Mouse (Mus musculus): ENCODE data around the gene Cdkl3. TPM values are rescaled to one million over a fixed set of nuclear protein-coding genes. Genes with fewer than 3 reads are reported as not detected.

Gene Cdkl3
- polyA plus RNA-seq, 1 experiment from 2014 or later: 4.6 TPM

GRCm38 (mm10) chr11:52071768-52072167, 67.7 kb downstream of the Cdkl3 start:
- ATAC-seq: no peak
- Histone ChIP-seq H3K9me3 (ENCODE audit: control insufficient read depth) (no peaks in the 10 kb centered on the region), H3K4me1 (replicated peaks; ENCODE audit: control insufficient read depth, insufficient read depth, low read length) (no peaks in the 10 kb centered on the region), H3K9ac (ENCODE audit: low read depth, low read length) (no peak overlapping the region), H3K4me2 (replicated peaks; ENCODE audit: low read depth) (no peak overlapping the region), H3K27me3 (replicated peaks; ENCODE audit: control insufficient read depth, insufficient read depth, low read length) (no peaks in the 10 kb centered on the region), H3K4me3 (ENCODE audit: low read depth, low read length) (no peak overlapping the region), H3K27ac (ENCODE audit: low read depth, low read length) (no peak overlapping the region), H3K36me3 (ENCODE audit: control insufficient read depth, insufficient read depth) (no peaks in the 10 kb centered on the region)
- whole genome bisulfite sequencing: 57% methylated on average over 10 of the region's 10 CpGs
- TF ChIP-seq CTCF (IDR thresholded peaks at IDR 0.05; ENCODE audit: low read depth): no peak

GRCm38 (mm10) chr11:52073528-52074170, 69.6 kb downstream of the Cdkl3 start:
- ATAC-seq: no peak
- no peak overlapping the region for H3K4me2 ChIP-seq (replicated peaks; ENCODE audit: low read depth)
- TF ChIP-seq CTCF (IDR thresholded peaks at IDR 0.05; ENCODE audit: low read depth): no peak
- 75% methylated on average over 8 of the region's 8 CpGs for WGBS
- H3K9ac ChIP-seq (ENCODE audit: low read depth, low read length): no peak overlapping the region
- no peak overlapping the region for H3K27ac ChIP-seq (ENCODE audit: low read depth, low read length)
- no peaks in the 10 kb centered on the region for H3K9me3 ChIP-seq (ENCODE audit: control insufficient read depth)
- H3K27me3 ChIP-seq (replicated peaks; ENCODE audit: control insufficient read depth, insufficient read depth, low read length): no peaks in the 10 kb centered on the region
- H3K4me1 ChIP-seq (replicated peaks; ENCODE audit: control insufficient read depth, insufficient read depth, low read length): peaks cover 2% of the 10 kb centered on the region; the same call in 1 of the 2 replicates
- no peak overlapping the region for H3K4me3 ChIP-seq (ENCODE audit: low read depth, low read length)
- H3K36me3 ChIP-seq (ENCODE audit: control insufficient read depth, insufficient read depth): no peaks in the 10 kb centered on the region

DNA sequence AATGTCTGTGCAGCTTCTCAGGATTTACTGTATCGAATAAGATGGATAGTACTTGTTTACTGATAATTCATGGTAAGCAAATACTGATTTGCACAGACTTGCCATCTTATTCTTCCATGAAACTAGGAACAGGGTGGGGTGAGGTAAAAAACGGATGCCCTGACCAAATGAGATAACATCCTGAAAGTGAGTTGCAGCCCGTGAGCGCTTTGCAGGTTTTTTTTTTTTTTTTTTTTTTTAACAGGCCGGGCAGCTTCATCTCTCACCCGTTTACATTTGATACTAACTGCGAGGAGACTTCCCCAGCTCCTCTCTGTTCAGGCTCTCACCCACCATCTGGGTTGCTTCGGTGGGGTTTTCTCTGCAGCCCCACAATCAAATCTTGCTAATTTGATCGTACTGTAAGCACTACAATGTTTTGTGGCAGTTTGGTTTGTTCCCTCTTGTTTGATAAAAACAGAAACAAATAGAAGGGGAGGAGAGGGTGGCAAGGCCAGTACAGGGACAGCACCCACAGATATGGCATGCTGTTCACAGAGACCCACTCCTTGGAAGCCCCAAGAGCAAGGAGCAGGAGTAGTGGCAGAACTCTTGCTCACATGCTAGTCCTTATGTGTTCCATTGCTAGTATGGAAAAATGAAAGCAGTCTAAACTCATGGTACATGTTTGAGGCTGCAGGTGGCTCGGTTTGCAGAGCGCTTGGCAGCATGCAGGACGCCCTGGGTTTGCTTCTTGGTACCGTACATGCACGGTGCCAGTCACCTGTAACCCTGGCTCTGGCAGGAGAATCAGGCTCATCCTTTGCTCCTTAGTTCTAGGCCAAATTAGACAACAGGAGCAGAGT, 70.8 kb downstream of the Cdkl3 start:
- 60% methylated on average over 14 of the region's 14 CpGs for WGBS
- Histone ChIP-seq H3K4me1 (replicated peaks; ENCODE audit: control insufficient read depth, insufficient read depth, low read length) (peaks cover 2% of the 10 kb centered on the region; the same call in 1 of the 2 replicates), H3K4me2 (replicated peaks; ENCODE audit: low read depth) (no peak overlapping the region), H3K9ac (ENCODE audit: low read depth, low read length) (no peak overlapping the region), H3K27ac (ENCODE audit: low read depth, low read length) (no peak overlapping the region), H3K36me3 (ENCODE audit: control insufficient read depth, insufficient read depth) (no peaks in the 10 kb centered on the region), H3K27me3 (replicated peaks; ENCODE audit: control insufficient read depth, insufficient read depth, low read length) (no peaks in the 10 kb centered on the region), H3K4me3 (ENCODE audit: low read depth, low read length) (no peak overlapping the region), H3K9me3 (ENCODE audit: control insufficient read depth) (no peaks in the 10 kb centered on the region)
- TF ChIP-seq CTCF (IDR thresholded peaks at IDR 0.05; ENCODE audit: low read depth): no peak
- no peak for ATAC-seq

GRCm38 (mm10) chr11:52075794-52076633, 72.0 kb downstream of the Cdkl3 start:
- no peak for ATAC-seq
- Histone ChIP-seq H3K36me3 (ENCODE audit: control insufficient read depth, insufficient read depth) (no peaks in the 10 kb centered on the region), H3K27ac (ENCODE audit: low read depth, low read length) (peak overlapping the region; percentile 35), H3K4me2 (replicated peaks; ENCODE audit: low read depth) (no peak overlapping the region), H3K4me1 (replicated peaks; ENCODE audit: control insufficient read depth, insufficient read depth, low read length) (peaks cover 2% of the 10 kb centered on the region; the same call in 1 of the 2 replicates), H3K27me3 (replicated peaks; ENCODE audit: control insufficient read depth, insufficient read depth, low read length) (no peaks in the 10 kb centered on the region), H3K9me3 (ENCODE audit: control insufficient read depth) (no peaks in the 10 kb centered on the region), H3K9ac (ENCODE audit: low read depth, low read length) (no peak overlapping the region), H3K4me3 (ENCODE audit: low read depth, low read length) (no peak overlapping the region)
- 56% methylated on average over 19 of the region's 19 CpGs for WGBS
- TF ChIP-seq CTCF (IDR thresholded peaks at IDR 0.05; ENCODE audit: low read depth): no peak

DNA sequence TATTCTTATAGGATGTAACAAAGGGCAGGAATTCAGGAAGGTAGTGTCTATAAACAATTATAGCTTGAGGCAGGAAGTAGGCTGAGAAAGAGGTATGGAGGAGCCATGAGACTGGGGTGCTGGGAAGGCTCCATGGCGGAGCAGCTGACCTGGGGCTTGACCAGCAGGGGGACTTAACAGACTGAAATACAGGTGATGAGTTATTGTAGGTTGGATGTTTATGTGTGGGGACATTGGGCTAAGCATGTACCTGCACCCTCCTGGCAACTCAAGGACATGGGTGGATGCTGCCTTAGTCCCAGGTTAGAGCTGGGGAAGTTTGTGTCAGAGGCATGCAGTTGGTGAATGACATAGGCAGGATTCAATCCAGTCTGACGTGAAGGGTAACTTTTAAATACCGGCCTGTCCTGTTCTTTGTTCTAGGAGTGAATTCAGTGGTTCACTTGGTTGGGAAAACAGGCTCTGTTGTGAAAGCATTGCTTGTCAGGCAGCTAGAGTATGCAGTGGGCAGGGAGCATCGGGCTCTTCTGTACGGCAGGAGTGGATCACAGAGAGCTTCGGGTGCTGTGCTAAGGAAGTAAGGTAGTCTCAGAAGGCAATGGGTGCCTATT, 72.8 kb downstream of the Cdkl3 start:
- TF ChIP-seq CTCF (IDR thresholded peaks at IDR 0.05; ENCODE audit: low read depth): peak; percentile 45
- peak overlapping the region; percentile 28 for H3K27ac ChIP-seq (ENCODE audit: low read depth, low read length)
- H3K4me1 ChIP-seq (replicated peaks; ENCODE audit: control insufficient read depth, insufficient read depth, low read length): peaks cover 2% of the 10 kb centered on the region; the same call in 1 of the 2 replicates
- H3K9ac ChIP-seq (ENCODE audit: low read depth, low read length): no peak overlapping the region
- H3K27me3 ChIP-seq (replicated peaks; ENCODE audit: control insufficient read depth, insufficient read depth, low read length): no peaks in the 10 kb centered on the region
- ATAC-seq: no peak
- no peaks in the 10 kb centered on the region for H3K9me3 ChIP-seq (ENCODE audit: control insufficient read depth)
- H3K36me3 ChIP-seq (ENCODE audit: control insufficient read depth, insufficient read depth): no peaks in the 10 kb centered on the region
- WGBS: 84% methylated on average over 6 of the region's 6 CpGs
- no peak overlapping the region for H3K4me2 ChIP-seq (replicated peaks; ENCODE audit: low read depth)
- H3K4me3 ChIP-seq (ENCODE audit: low read depth, low read length): no peak overlapping the region

Measured in intestine, postnatal 0 days (tissue).